Mouse (Mus musculus) v-Abl transformed pro-B cells (cell line): Measurements from ENCODE around the gene D630003M21Rik.

ENCODE experiments used
- in situ Hi-C, 2 experiments: fragments of 400-800 bp; cut with MboI; formaldehyde crosslinking; loops; one replicate each; pipeline ENCODE4 v1.15.1; 2025; ENCODE audit not compliant: unreplicated experiment in 2 of 2

Gene D630003M21Rik

DNA sequence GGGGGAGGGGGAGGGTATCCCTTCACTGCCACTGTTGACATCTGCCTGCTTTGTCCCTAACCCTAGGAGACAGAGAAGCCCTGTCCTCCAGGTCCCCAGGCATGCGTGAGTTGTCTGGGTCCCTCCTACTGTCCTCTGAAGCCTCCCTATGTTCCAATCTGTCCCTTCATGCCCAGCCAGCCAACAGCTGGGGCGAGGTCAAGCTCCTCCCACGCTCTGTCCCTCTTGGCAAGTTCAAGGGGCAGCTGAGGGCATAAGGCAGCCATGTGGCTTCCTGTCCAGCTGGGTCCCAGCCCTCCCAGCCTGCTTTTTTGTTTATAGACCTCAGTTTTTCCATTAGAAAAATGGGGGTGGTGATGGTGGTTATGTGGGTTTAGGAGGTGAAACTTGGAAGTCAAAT, 29.7 kb downstream of the D630003M21Rik start:
- in situ Hi-C loops: no loop called here

DNA sequence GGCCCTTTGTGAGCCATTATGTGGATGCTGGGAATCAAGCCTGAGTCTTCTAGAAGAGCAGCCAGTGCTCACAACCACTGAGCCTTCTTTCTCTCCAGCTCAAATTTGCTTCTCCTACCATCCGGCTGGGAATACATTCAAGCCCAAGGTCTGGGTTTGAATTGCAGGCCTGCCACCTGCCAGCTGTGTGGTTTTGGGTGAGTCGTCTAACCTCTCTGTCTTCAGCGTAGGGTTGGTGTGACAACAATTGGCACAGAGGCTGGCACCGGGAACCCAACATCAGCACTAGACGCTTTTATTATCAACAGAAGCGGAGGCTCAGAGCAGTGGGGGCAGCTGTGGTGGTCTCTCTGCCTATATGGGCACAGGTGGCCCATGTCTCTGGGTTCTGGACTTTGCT, 30.2 kb downstream of the D630003M21Rik start:
- in situ Hi-C loops: no loop called here

DNA sequence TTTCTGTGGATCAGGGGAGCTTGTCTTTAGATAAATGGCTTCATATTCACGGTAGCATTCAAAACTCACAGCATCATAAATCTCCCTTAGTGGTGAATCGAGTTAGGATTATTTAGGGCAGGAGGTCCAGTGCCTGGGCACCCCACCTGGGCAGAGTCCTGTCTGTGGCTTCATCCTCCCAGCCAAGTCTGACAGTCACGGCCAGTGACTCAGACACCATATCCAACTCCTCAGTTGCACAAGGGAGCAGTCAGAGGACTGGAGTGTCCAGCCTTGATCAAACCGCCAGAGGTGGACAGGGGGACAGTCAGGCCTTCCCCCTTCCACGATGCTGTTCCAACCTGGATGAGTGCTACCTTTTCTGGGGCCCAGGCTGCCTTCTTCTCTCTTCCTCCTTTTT, 31.1 kb downstream of the D630003M21Rik start:
- in situ Hi-C loops: no loop called here

DNA sequence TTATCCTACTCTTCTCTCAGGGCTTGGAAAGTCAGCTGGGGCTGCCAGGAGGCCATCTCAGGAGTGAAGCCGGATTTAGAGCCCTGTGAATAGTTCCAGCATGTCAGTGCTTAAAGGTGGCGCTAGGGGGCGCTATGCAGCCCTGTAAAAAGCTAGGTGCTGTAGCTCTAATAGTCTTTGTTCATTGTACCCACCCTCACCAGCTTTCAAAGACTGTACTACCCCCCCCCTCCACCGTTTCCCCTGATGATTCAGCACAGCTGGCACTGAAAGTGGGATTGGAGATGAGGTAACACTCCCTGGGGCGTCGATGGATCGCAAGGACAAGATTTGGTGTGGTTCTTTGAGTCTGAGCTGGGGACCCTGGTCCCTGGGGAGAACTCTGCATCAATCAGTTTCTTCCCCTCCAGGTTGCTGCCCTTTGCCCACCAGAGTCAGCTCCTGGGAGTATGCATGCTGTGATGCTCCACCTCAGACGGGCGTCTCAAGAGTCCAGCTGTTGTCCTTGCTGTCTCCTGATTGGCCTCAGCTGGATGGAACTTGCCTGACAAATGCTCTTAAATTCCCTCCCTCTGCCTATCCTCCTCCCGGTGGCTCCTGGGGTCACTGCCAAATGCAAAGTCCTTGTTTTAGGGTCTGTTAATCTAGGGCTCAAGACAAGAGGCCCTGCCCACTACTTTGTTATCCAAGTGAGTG, 33.9 kb downstream of the D630003M21Rik start:
- in situ Hi-C loops: loop anchor here (5.0 kb wide), 2 partner anchors 128 to 138 kb away; no protein-coding TSS in a partner anchor

DNA sequence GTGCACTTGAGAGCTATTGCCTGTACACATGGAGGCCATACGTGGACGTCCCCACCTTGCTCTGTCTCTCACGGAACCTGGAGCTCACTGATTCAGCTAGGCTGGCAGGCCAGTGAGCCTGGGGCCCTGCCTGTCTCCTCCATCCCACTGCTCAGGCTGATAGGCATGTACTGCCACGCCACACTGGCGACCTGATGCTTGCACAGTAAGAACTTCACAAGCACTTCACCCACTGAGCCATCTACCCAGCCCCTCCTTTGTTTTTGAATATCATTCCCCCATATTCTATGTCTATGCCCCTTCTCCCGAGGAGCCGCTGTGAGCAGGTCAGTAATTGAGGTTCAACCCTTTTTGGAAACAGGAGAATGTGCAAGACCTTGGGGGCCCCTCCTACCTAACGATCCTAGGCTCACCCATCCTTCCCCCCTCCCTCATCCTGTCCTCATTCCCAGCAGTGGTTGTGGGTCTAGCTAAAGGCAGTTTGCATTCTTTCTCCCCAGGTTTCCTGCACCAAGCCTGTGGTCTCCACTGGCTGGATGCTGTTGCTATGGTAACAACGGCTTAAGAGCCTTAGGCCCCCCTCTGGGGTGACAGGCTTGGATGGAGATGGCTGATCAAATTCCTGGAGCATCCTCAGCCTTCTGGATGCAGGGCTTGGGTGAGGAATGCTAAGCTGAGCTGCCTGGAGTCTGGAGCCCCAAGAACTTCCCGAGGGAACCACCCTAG, 35.2 kb downstream of the D630003M21Rik start:
- in situ Hi-C loops: loop anchor here (5.0 kb wide), 2 partner anchors 126 to 136 kb away; no protein-coding TSS in a partner anchor

DNA sequence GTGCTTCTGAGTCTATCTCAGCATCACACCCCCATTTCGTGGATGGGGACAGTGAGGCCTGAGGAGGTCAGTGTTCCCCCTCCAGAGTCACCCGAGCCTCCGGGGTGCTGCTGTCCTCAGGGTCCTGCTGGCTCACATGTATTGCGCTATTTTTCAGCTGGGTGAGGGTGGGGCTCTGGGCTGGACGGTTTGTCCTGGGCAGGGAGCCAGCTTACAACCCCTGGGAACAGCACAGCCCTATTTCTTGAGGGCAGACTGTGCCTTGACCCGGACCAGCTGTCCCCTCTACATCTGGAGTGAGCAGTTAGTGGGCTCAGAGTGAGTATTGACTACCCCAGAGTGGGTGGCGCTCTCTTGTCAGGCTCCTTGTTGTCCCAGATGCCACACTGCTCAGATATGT, 37.9 kb downstream of the D630003M21Rik start:
- in situ Hi-C loops: loop anchor here (5.0 kb wide), 2 partner anchors 124 to 134 kb away; no protein-coding TSS in a partner anchor

DNA sequence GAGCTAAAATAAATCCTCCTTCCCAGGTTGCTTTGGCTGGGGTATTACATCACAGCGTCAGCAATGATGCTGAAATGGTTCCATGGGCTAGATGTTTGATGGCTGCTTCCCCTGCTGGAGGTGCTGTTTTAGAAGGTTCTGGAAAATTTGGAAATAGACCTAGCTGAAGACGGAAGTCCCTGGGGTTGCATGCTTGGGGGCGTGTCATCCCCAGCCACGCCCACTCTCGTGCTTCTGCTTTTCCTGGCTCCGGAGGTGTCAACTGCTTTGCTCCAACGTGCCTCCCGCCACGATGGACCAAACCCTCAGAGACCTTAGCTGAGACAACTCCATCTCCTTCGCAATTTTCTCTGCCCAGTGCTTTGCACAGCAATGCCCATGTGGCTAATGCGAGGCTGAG, 39.6 kb downstream of the D630003M21Rik start:
- in situ Hi-C loops: no loop called here

DNA sequence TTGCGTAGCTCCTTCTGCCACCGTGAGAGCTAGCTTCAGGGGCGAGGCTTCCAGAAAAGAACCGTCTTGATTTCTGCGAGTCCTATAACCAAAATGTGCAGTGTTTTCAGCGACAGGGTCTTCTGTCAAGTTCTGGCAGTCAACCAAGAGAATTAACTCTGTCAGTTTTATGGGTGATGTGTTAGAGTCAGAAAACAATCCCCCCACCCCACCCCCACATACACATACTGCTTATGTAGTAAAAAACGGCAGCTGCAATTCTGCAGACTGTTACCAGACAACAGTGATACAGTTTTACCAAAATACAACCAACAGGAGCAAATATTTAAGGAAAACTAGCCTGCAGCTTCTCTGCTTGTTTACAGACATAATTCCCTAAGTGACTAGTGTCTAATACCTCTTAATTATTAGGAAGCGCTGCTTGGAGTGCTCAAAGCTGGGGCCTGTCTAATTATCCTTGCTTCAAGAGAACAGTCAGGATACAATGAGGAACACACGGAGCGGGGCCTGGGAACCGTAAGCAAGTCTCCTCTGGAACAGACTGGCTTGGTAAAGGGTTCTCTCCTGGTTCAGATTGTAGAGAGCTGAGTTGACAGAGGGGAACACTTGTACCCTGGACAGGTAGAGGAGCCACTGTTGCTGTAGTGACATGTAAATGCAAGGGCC, 42.7 kb downstream of the D630003M21Rik start:
- in situ Hi-C loops: no loop called here

DNA sequence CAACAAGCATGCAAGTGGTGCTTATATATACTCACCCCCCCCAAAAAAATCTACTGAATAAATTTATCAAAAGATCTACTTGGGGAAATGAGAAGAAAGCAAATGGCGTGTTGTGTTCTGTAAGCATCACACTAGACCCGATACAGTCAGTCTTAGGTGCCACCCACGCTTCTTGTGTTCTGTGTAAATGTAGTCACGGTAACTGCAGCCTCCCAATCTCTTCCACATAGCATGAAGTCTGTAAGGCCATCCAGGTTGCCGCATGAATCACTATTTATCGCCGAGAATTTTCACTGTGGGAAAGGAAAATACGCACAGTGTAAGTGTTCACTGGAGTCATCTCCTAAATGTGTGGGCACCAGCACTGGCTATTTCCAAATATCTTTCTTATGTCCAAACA, 45.8 kb downstream of the D630003M21Rik start:
- in situ Hi-C loops: loop anchor here in 1 of 2 experiments (5.0 kb wide), 1 partner anchor 76 kb away; no protein-coding TSS in a partner anchor

DNA sequence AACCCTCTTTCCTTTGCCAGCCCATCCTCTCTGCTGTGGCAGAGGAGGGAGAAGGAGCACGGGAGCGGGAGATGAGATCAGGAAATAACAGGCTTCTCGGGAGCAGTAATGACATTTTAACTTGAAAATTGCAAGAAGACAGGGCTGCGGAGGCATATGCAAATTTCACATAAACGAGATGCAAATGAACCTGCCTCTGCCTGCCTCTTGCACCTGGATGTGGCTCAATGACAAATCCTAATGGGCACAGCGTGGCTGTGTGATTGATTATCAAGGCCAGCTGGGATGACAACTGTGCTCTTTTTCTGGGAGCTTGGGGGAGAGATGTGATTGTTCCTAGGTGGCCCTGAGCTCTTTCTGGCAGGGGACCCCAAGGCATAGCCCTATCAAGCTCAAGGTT, 47.1 kb downstream of the D630003M21Rik start:
- in situ Hi-C loops: loop anchor here in 1 of 2 experiments (5.0 kb wide), 1 partner anchor 75 kb away; no protein-coding TSS in a partner anchor

DNA sequence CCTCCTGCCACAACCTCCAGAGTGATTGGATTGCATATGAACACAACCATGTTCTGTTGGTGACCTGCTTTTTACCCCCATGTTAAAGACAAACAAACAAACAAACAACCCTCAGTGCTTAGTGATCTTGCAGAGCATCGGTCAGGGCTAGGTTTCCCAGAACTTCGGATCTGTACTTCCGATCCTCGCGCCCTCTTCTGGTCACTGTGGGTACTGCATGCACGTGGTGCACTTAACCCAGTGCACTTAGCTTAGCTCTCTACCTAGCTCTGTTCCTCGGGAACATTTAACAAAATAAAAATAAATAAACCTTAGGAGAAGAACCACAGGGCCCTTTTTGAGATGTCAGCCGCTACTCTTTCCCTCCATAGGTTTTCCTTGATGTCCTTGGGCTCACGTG, 48.2 kb downstream of the D630003M21Rik start:
- in situ Hi-C loops: loop anchor here in 1 of 2 experiments (5.0 kb wide), 1 partner anchor 73 kb away; no protein-coding TSS in a partner anchor

DNA sequence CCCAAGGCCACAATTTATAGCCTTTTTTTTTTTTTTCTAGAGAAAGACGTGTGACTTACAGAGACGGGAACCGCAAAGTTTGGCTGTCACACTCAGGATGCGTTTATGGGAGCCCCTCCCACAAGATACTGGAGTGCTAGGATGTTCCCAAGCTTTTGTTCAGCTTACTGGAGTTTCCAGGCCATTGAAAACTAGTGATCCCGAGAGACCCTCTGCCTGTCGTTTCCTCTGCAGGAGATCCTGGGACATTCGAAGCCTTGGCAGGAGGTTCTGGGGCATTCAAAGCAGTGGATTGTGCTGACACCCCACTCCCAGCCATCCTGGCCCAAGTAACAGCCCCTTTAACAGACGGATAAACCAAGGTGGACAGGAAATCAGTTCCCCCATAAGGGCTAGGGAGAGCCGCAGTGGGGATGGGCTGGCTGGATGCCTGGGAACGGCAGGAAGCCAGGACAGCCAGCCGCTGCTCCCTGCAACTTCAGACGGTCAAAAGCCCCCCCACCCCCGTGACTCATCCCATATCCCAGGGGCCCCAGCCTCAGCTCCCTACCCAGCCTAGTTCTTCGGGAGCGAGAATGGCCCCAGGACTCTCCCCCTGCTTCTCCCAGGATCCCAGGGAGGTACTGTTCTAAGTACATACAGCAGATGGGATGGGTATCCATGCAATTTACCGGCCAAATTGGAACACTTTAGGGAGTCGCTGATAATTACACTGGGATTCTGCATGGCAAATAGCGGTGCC, 49.5 kb downstream of the D630003M21Rik start:
- in situ Hi-C loops: loop anchor here in 1 of 2 experiments (5.0 kb wide), 1 partner anchor 72 kb away; no protein-coding TSS in a partner anchor

DNA sequence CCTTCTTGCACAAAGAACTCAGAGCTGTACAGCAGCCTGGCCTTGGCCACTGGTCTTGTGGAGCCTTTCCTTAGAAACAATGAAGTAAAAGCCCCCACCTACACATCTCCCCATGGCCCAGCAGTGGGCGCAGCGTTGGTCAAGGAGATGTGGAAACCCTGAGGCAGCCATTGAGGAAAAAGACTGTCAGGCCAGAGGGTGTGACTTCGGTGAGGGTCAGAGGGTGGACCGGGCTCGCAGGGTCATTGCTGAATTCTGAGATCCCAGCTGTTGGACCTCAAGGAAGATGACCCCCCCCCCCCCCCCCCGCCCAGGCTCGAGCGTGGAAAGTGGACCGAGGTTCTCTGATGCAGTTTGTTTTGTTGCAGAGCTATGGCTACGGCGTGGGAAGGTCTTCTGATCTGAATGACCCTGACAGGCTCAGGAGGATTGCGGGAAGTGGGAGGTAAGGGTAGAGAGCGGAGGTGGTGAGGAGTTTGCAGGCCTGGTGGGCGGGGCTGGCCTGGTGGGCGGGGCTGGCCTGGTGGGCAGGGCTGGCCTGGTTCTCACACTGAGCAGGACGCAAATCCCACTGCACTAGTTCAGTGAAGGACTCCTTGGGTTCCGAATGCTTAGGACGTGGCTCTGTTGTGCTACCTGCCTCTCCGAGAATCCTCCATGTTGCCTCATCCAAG, 50.2 kb downstream of the D630003M21Rik start:
- in situ Hi-C loops: no loop called here

DNA sequence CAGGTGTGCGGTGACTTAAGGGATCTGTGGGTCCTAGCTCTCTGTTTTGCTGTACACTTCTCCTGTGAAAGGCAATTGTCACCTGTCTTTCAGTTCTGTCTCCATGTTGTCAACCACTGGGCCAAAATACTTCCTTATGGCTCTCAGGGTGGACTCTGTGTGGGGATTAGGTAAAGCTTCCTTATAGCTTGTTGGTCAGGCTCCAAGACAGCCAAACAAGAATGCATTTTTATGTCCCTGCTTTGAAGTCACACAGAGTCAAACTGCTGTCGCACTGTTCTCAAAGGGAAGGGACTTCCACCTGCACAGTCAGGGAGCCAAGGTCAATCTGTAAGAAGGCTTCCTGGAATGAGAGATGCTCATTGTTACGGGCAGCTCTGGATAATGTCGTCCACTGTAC, 50.9 kb downstream of the D630003M21Rik start:
- in situ Hi-C loops: no loop called here

DNA sequence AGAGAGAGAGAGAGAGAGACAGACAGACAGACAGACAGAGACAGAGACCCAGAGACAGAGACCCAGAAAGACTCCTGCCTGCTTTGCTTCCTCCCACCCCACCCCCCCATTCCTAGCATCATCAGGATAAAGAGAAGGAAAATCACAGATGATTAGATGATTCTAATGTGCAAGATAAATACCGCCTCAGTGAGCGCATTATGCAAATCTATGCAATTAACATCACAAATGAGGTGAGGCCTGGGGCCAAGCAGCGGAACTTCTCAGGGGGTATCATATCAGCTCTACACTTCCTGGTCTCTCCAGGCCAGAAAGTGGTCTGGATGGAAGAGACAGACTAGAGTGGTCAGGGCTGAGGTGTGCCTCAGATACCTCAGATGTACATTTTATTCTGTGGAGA, 51.4 kb downstream of the D630003M21Rik start:
- in situ Hi-C loops: no loop called here

DNA sequence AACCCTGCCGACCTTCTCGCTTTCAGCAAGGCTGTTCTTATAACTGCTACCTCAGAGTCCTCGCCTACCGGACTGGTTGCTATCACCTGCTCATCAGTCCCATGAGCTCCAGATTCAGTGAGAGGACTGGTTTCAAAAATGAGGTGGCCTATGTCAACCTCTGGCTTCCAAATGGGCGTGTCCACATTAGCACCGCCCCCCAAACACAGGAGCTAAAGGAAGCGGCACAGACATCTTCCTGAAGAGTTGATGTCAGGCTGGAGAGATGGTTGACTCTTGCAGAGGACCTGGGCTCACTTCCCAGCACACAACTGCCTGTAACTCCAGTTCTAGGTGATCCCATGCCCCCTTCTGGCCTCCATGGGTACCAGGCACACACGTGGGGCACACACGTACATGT, 52.3 kb downstream of the D630003M21Rik start:
- in situ Hi-C loops: no loop called here

DNA sequence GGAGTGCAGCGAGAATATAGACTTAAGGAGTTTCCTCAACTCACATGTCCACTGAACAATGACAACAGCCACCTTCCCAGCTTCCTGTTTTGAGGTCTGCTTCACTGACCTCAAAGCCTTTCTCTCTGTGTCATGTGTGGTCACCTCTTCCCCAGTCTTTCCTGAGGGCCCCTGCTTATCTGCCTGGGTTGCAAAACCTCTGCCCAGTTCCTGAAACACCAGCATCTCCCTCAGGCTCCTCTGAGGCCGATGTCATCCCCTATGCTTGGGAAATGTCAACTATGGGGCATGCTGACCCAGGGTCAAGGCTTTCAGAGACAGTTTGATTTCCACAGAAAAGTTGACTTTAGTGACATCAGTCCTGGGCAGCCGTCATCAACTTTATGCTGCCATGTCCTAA, 53.6 kb downstream of the D630003M21Rik start:
- in situ Hi-C loops: no loop called here

DNA sequence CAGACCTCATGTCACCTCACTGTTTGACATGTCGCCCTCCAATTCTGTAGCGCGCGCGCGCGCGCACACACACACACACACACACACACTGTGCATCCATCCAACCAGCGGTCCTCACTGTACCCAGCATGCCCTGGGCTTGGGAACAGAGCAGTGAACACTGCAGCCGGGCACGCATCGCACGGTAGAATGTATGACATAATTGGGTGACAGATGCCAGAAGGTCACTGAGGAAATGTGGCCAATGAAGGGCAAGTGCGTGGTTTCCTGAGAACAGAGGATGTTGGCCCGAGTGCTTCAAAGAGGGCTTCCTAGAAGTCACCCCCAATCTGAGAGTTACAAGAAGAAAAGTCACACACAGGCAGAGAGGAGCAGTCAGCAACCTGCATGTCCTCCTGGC, 54.1 kb downstream of the D630003M21Rik start:
- in situ Hi-C loops: no loop called here

DNA sequence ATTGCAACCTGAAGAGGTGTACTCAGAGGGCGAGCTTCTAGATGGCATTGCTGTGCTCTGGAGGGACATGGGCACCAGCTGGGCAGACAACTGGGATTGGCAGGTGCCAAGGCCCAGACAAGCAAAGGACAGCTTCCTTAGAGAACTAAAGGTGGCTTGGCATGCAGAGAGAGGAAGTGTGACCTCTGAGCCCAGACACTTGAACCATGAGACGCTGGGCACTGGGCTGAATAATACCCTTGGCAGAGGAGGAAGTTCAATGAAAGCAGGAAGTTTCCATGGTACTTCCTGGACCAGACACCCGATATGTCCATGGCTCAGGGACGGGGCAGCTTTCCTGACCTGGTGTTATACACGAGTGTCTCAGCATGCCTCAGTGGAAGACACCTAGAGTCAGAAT, 54.6 kb downstream of the D630003M21Rik start:
- in situ Hi-C loops: no loop called here

DNA sequence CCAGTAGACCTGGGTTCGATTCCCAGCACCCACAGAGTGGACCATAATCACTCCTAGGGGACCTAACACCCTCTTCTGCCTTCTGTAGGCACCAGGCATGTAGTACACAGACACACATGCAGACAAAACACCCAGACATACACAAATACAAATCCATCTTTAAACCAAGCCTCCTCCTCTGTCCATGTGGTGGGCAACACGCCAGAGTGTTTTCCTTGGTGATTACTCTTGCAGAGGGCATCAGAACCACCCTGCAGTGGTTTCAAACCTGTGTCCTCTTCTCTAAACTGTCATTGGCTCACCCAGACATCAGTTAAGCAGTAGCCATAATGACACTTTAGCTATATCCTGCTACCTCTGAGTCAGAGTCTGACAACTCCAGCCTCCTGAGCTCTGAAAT, 58.6 kb downstream of the D630003M21Rik start:
- in situ Hi-C loops: no loop called here
